Mouse (Mus musculus) lung, postnatal 0 days (tissue): ENCODE measurements at regions not wholly inside any gene's neighbourhood (a gene's known extent, or its start where the extent isn't known, plus 50 kb on each side); places are given as distances from the start of the nearest gene placed in this dataset.

Experiments used
- CTCF ChIP-seq: IDR thresholded peaks from 2 replicates; pipeline ENCODE4 v1.5.1; 2016; ENCODE audit warnings: antibody characterized with exemption, mild to moderate bottlenecking
- EP300 ChIP-seq: IDR thresholded peaks from 2 replicates; pipeline ENCODE4 v1.6.1; 2016; ENCODE audit warnings: antibody characterized with exemption, mild to moderate bottlenecking, control low read depth

DNA sequence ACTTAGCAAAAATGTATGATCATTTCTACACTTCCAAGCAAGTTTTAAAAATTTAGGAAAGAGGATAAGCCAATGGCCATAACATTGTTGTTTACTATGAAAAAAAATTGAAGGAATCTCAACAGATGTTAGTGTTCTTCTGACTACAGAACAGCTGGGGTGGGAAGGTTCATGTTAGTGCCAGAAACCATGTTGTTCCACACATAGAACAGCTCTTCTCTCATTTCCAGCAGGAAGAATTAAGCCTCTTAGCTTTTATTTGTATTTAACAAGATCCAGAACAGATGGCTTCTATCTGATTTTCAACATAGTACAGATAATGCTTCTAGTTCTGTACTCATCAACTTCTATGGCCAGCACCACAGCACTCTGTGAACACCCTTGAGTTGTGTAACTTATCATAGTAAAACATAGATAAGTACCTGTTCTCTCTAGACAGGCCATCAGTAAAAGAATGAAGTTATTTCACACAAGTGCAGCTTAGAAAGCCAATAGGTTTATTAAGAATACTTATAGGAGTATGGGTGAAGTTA, 241.0 kb downstream of the Plod2 start:
- no peak for TF ChIP-seq CTCF
- TF ChIP-seq EP300: no peak
